Mouse (Mus musculus): Measurements from ENCODE around the gene Fam120a. TPM values are rescaled to one million over a fixed set of nuclear protein-coding genes. Genes with fewer than 3 reads are reported as not detected.

The Fam120a gene
- polyA plus RNA-seq, 1 experiment from 2014 or later = 14.6 TPM

DNA sequence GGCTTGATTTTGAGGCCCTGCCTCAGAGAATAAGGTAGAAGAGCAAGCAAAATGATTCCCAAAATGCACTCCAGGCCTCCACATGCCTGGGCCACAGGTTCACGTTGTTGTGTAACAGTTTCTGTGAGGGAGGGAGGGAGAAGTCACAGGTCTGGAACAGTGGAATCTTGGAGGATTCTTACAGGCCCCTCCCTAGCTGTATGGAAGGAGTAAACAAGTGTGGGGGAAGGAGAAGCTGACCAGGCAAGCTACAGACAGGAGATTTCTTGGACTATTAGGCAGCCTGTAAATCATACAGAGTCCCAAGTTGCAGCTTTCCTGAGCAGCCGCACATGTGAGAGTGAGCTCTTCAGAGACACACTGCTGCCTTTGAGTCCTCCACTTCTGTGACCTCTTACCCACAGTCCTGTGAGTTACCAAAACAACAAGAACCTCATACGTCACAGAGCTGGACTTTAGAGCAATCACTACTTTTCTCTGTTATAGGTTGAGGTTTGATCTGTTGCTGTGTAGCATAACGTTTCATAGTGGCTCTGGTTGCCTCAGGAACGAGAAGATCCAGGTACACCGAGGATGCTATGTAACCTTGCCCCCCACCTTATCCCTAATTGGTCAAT lies 14.8 kb upstream of the Fam120a start:
- Histone ChIP-seq H3K4me1 (no peaks in the 10 kb centered on the region), H3K27ac (replicated peaks) (no peak overlapping the region), H3K4me2 (replicated peaks) (no peak overlapping the region), H3K27me3 (no peaks in the 10 kb centered on the region), H3K36me3 (no peaks in the 10 kb centered on the region), H3K4me3 (no peak overlapping the region), H3K9me3 (no peaks in the 10 kb centered on the region), H3K9ac (replicated peaks) (no peak overlapping the region)
- WGBS = 83% methylated on average over 6 of the region's 6 CpGs
- no peak for ATAC-seq (ENCODE audit: low FRiP score, low read depth)

DNA sequence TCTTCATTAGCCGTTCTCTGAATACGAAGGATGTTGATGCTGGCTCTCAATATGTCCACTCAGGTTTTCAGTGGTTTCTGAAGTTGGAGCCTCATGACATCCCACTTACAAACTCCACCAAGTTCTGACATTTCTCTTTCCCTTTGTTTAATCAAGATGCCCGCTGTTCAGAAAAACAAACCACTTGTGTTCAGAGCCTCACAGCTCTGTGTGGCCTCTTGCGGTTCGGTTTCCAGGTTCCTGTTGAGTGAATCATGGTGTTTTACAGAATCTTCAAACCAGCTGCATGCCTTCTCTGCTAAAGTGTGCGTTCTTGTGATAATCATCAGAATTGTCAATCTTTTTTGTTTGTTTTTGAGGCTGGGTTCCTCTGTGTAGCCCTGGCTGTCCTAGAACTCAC lies 11.3 kb upstream of the Fam120a start:
- no peaks in the 10 kb centered on the region for H3K27me3 ChIP-seq
- no peaks in the 10 kb centered on the region for H3K36me3 ChIP-seq
- no peak overlapping the region for H3K9ac ChIP-seq (replicated peaks)
- H3K4me3 ChIP-seq = no peak overlapping the region
- no peaks in the 10 kb centered on the region for H3K4me1 ChIP-seq
- WGBS = 82% methylated on average over 6 of the region's 6 CpGs
- H3K27ac ChIP-seq (replicated peaks) = no peak overlapping the region
- H3K4me2 ChIP-seq (replicated peaks) = no peak overlapping the region
- ATAC-seq (ENCODE audit: low FRiP score, low read depth) = no peak
- no peaks in the 10 kb centered on the region for H3K9me3 ChIP-seq

DNA sequence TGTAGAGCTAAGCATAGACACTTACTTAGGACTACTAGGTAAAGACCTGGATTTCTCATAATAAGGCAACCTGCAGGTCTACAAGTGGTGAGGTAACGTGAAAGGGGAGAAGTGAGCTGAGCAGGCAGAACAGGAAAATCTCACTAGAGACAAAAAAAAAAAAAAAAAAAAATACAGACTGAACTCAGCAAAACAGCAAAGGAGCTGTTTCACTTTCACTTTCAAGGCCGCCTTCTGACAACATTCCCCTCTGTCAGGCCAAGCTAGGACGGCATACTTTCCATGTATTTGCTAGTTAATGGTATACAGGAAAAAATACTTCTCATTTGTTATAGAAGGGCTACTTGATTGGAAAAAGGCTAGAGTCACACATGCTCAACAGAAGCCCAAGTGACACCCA lies 10.0 kb upstream of the Fam120a start:
- Histone ChIP-seq H3K4me3 (no peak overlapping the region), H3K9me3 (no peaks in the 10 kb centered on the region), H3K27ac (replicated peaks) (no peak overlapping the region), H3K27me3 (no peaks in the 10 kb centered on the region), H3K4me2 (replicated peaks) (no peak overlapping the region), H3K4me1 (no peaks in the 10 kb centered on the region), H3K9ac (replicated peaks) (no peak overlapping the region), H3K36me3 (no peaks in the 10 kb centered on the region)
- no peak for ATAC-seq (ENCODE audit: low FRiP score, low read depth)
- 84% methylated on average over 3 of the region's 3 CpGs for WGBS

DNA sequence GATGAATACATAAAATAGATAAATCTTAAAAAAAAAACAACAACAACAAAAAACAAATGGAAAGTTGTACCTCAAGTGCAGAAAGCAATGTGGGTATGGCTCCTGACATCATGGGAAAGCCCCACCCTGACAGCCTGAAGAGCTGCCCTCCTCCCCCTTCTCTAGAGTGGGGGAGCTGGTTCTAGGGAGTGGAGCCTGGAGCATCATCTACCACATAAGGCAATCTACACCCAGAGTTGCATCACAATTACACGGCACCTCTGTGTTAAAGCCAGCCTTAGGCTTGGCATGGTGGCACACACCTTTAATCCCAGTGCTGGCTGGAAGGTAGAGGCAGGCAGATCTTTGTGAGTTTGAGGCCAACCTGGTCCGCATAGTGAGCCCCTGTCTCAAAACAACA lies 6.9 kb upstream of the Fam120a start:
- WGBS = 96% methylated on average over 2 of the region's 2 CpGs
- H3K9me3 ChIP-seq = no peaks in the 10 kb centered on the region

DNA sequence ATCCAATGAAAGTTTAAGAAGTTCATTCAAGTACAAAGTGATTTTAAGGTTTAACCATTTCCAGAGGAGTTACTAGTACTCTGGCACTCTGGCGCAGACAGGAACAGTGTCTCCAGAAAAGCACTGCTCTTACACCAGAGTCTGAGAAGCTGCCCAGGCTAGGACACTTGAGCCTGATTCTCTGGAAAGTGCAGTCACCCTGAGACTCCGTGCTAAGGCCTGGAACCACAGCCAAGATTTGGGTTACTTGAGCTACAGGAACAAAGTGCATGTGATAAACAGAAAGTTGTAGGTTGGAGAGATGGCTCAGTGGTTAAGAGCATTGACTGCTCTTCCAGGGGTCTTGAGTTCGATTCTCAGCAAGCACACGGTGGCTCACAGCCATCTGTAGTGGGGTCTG lies 6.4 kb upstream of the Fam120a start:
- H3K27me3 ChIP-seq = no peaks in the 10 kb centered on the region
- H3K36me3 ChIP-seq = no peaks in the 10 kb centered on the region
- no peak overlapping the region for H3K9ac ChIP-seq (replicated peaks)
- no peaks in the 10 kb centered on the region for H3K9me3 ChIP-seq
- H3K4me2 ChIP-seq (replicated peaks) = no peak overlapping the region
- no peak for ATAC-seq (ENCODE audit: low FRiP score, low read depth)
- H3K4me1 ChIP-seq = peaks cover 9% of the 10 kb centered on the region; the same call in 1 of the 2 replicates
- WGBS = 85% methylated on average over 4 of the region's 4 CpGs
- no peak overlapping the region for H3K4me3 ChIP-seq
- H3K27ac ChIP-seq (replicated peaks) = no peak overlapping the region

More for the DNA sequence above, 6.9 kb upstream of the Fam120a start:
- Histone ChIP-seq H3K9ac (replicated peaks) (no peak overlapping the region), H3K4me2 (replicated peaks) (no peak overlapping the region), H3K27ac (replicated peaks) (no peak overlapping the region), H3K36me3 (no peaks in the 10 kb centered on the region), H3K27me3 (no peaks in the 10 kb centered on the region), H3K4me3 (no peak overlapping the region), H3K4me1 (0 out of 2 replicates have a peak, but pooled peaks cover 6% of the 10 kb centered on the region)
- ATAC-seq (ENCODE audit: low FRiP score, low read depth) = no peak

DNA sequence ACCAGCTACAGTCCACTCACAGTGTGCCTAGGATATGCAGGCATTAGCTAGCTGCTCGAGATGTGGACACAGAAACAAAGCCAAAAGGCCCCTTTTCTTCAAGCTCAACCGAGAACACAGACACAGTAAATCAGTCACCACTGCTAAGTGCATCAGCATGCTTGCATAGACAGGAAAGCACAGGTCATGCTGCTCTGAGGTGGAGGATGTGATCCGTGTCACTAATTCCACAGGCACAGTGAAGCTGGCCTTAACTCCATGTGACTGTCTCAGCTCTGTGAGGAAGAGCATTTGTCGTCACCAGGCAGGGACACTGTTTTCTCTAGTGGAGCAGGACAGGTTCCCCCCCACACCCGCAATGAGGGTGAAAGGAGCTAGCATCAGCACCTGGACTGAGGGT lies 5.4 kb upstream of the Fam120a start:
- no peak for ATAC-seq (ENCODE audit: low FRiP score, low read depth)
- H3K9ac ChIP-seq (replicated peaks) = no peak overlapping the region
- no peak overlapping the region for H3K4me3 ChIP-seq
- no peak overlapping the region for H3K4me2 ChIP-seq (replicated peaks)
- H3K4me1 ChIP-seq = peaks cover 14% of the 10 kb centered on the region
- H3K27me3 ChIP-seq = no peaks in the 10 kb centered on the region
- H3K36me3 ChIP-seq = no peaks in the 10 kb centered on the region
- WGBS = 63% methylated on average over 5 of the region's 5 CpGs
- H3K27ac ChIP-seq (replicated peaks) = no peak overlapping the region
- no peaks in the 10 kb centered on the region for H3K9me3 ChIP-seq

DNA sequence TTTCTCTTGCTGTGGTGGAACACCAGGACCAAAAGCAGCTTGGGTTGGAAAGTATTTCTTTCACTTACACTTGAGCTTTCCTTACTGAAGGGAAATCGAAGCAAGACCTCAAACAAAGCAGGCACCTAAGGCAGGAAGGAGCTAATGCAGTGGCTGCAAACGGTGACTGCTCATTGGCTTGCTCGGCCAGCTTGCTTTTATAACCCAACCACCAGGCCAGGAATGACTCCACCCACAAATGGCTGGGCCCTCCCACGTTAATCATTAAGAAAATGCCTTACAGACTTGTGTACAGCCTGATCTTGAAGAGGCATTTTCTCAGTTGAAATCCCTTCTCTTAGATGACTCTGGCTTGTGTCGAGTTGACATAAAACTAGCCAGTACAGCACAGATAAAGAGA lies 3.2 kb upstream of the Fam120a start:
- no peak for ATAC-seq (ENCODE audit: low FRiP score, low read depth)
- no peak overlapping the region for H3K9ac ChIP-seq (replicated peaks)

DNA sequence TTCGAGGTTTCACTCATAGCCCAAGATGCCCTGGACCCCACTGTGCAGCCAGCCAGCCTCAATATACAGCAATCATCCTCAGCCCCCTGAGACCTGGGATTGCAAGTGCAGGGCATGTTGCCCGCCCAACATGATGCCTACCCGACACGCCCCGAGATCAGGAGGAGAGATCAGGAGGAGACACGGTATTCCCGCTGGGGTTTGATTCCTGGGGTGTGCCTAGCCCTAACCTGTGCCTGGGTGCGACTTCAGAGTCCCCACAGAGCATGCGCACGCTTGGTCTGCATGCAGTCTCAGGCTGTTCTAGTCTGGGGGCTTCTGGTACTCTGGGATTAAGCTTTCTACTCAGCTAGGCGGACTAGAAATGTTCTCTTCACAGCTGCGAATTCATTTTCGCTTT lies 2.7 kb upstream of the Fam120a start:
- Histone ChIP-seq H3K4me3 (no peak overlapping the region), H3K9me3 (no peaks in the 10 kb centered on the region), H3K4me2 (replicated peaks) (no peak overlapping the region), H3K27ac (replicated peaks) (no peak overlapping the region), H3K9ac (replicated peaks) (no peak overlapping the region), H3K36me3 (no peaks in the 10 kb centered on the region), H3K27me3 (no peaks in the 10 kb centered on the region), H3K4me1 (peaks cover 30% of the 10 kb centered on the region)
- 75% methylated on average over 13 of the region's 13 CpGs for WGBS
- ATAC-seq (ENCODE audit: low FRiP score, low read depth) = no peak

More for the DNA sequence above, 3.2 kb upstream of the Fam120a start:
- Histone ChIP-seq H3K36me3 (no peaks in the 10 kb centered on the region), H3K4me3 (no peak overlapping the region), H3K9me3 (no peaks in the 10 kb centered on the region), H3K27me3 (no peaks in the 10 kb centered on the region), H3K4me1 (peaks cover 25% of the 10 kb centered on the region), H3K27ac (replicated peaks) (no peak overlapping the region), H3K4me2 (replicated peaks) (no peak overlapping the region)
- 73% methylated on average over 5 of the region's 5 CpGs for WGBS

DNA sequence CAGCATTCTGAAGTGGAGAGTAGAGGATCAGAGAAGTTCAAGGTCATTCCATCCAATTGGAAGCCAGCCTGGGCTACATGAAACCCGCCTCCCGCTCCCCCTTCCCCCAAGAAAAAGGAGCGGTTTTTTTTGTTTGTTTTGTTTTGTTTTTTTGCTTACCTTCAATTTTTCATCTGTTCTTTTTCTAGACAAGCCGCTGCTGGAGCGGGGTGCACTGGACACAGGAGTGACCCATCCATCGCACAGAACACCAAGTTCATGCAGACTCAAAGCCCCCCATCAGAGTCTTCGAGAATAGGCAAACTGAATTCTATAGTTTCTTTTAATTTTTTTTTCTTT lies 902 bp upstream of the Fam120a start:
- WGBS = 15% methylated on average over 7 of the region's 7 CpGs
- Histone ChIP-seq H3K36me3 (0 out of 2 replicates have a peak, but pooled peaks cover 3% of the 10 kb centered on the region), H3K27ac (replicated peaks) (peak overlapping the region; percentile 96), H3K4me3 (peak overlapping the region; percentile 91), H3K4me2 (replicated peaks) (peak overlapping the region; percentile 99), H3K9ac (replicated peaks) (peak overlapping the region; percentile 93), H3K27me3 (no peaks in the 10 kb centered on the region), H3K9me3 (no peaks in the 10 kb centered on the region), H3K4me1 (peaks cover 46% of the 10 kb centered on the region)
- ATAC-seq (ENCODE audit: low FRiP score, low read depth) = no peak

DNA sequence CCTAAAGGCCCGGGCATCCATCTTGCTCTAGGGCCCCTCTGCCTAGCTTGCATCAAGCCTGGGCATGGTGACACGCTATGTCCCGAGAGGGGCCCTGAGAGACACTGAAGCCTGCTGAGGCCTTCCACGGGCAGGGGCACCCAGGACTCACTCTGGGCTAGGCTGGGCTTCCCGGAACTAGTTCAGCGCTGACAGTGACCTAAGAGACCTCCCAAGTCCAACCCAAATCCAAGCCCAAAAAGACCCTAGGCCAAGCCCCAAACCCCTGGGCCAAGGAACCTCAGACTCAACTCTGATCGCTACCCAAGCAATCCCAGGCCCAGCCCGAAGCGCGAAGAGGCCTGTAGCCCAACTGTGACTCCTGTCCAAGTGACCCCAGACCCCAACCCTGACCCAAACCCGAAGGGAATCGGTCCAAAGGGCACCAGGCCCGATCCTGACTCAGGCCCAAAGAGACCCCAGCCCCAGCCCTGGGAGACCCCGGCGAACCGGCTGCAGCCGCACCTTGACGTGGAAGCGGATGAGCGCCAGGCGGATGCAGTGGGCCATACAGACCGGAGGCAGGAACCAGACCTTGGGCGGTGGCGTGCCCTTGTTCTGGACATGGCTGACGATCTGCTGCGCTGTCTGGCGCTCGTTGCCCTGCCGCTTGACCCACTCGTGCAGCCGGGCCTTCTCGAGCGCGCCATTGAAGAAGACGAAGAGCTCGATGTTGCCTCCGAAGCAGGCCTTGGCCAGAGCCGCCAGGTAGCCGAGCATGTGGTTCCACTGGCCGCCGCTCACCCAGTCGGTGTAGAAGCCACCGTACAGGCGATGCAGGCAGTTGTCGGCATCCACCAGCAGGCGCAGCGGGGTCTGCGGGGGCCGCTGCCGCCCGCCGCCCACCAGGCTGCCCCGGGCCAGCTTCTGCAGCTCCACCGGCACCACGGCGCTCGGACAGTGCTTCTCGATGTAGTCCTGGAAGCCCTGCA lies 681 bp downstream of the Fam120a start:
- peaks cover 57% of the 10 kb centered on the region for H3K4me1 ChIP-seq
- H3K9ac ChIP-seq (replicated peaks) = peak overlapping the region; percentile 93
- peak overlapping the region; percentile 99 for H3K4me2 ChIP-seq (replicated peaks)
- H3K4me3 ChIP-seq = peak overlapping the region; percentile 91
- 0 out of 2 replicates have a peak, but pooled peaks cover 3% of the 10 kb centered on the region for H3K36me3 ChIP-seq
- WGBS = under 1% methylated on average over 48 of the region's 58 CpGs
- peak; percentile 14; the same call in 1 of the 2 replicates for ATAC-seq (ENCODE audit: low FRiP score, low read depth)
- H3K27ac ChIP-seq (replicated peaks) = peak overlapping the region; percentile 96
- no peaks in the 10 kb centered on the region for H3K27me3 ChIP-seq
- H3K9me3 ChIP-seq = no peaks in the 10 kb centered on the region

DNA sequence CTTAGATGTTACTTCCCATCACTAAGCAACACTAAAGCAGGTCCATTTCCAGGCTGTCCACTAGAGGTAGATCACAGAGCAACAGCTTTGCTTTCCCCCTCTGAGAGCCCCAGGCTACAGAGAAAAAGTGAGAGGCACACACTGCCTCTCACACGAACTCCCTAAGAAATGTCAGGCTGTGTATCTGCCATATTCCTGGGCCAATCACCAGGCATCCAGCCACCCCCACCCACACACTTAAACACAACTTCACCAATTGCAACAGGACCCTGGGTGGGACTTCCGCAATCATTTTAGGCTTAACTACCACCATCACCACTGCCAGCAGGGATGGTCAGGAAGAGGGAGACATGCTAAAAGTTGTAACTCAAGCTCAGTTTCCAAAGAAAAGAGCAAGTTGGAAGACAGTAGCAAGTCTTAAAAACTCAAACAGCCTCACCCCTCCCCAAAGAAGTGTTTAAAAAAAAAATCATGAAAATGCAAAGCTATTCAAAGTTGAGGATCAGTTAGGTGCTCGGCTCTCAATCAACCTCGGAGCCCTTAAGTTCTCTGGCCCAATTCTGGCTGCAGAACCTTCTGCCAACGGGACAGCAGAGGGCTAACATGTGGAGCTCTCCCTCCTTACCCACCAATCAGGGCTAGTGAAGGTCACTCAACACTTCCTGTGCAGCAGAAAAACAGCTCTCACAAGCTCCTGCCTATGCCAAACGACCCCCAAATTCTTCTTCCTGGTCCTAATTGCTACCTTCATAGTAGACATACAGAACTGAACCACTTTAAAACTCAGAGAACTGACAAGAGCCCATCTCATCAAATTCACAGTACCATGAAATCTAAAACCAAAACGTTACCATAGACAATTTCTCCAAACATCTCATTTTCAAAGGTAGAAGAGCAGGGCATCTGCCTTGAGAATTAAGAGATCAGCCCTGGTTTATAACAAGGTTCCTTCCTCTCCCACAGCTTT lies 2.0 kb downstream of the Fam120a start:
- H3K4me3 ChIP-seq = peak overlapping the region; percentile 91
- ATAC-seq (ENCODE audit: low FRiP score, low read depth) = 0 out of 2 replicates have a peak, but pooled peaks have one; percentile 17
- H3K9ac ChIP-seq (replicated peaks) = peak overlapping the region; percentile 93
- 23% methylated on average over 7 of the region's 7 CpGs for WGBS
- H3K27me3 ChIP-seq = no peaks in the 10 kb centered on the region
- peak overlapping the region; percentile 99 for H3K4me2 ChIP-seq (replicated peaks)
- 0 out of 2 replicates have a peak, but pooled peaks cover 3% of the 10 kb centered on the region for H3K36me3 ChIP-seq
- H3K27ac ChIP-seq (replicated peaks) = peak overlapping the region; percentile 96; the same call in 1 of the 2 replicates
- peaks cover 61% of the 10 kb centered on the region for H3K4me1 ChIP-seq
- H3K9me3 ChIP-seq = no peaks in the 10 kb centered on the region

All from midbrain, embryonic 12.5 days (tissue).